10 mouse cellular contexts compared by ENCODE assay signal in the genomic region with DNA sequence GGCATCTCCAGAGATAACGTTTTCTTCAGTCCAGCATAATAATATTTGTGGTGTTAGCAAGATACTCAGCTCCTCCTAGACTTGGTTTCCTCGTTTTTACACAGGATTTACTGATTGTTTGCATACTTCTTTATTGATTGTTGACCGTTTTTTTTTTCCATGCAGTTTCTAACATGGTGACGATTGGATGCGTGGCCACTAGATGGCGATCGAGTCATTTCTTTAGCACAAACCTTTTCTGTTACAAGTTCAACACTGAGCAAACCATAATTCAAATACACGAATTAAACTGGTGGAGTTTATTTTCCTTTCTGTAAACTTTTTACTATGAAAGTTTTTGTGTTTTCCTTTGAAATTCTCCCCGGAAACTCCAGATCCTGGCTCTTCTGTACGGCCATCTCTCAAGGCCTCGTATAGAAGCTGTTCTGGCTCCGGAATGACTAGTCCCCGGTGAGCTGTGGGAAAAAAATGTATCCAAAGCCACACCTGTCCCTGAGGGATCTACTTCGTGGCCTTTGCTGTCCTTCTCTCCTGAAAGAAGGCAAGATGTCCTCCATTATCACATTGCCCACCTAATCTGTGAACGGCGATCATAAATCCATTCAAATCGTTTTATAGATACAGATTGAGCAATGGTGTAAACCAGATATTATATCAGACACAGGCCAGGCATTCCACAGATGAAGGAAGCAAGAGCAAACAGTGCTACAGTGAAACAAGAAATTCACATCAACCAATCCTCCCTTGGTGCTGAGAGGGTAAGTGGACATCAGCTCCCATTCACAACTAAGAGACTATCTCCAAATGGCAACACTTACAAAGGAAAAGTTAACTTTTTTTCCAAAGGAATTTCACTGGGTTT. TPM values are rescaled to one million over a fixed set of nuclear protein-coding genes. Genes with fewer than 3 reads are reported as not detected.
DNase-seq lines count a peak whose midpoint lies in the region; ATAC-seq and TF ChIP-seq lines count a peak whose summit lies in the region.
"Had no signal": no experiment of that assay in that cellular context is flagged by ENCODE, and none has a peak within 500 bp of the region (broad histone marks: within the 10 kb centered on the region; RNA-seq: fewer than 3 reads in every experiment).

No protein-coding gene starts in this region.

- peak; percentile 48 for DNase-seq in ovary, postnatal 14 days (ENCODE audit: low spot score)
- DNase-seq in ovary, adult 18-20 months (ENCODE audit: low spot score), result no peak
- DNase-seq in brain, adult 2 months (ENCODE audit: low read depth, low spot score), result peak; percentile 88
- peak; percentile 82 for DNase-seq in intestine, embryonic 14.5 days (ENCODE audit: low spot score)
- peak; percentile 78 for DNase-seq in limb, embryonic 10.5 days (ENCODE audit: low spot score)

- H3K4me2 ChIP-seq in intestine, embryonic 14.5 days (ENCODE audit: low read length), result no peak overlapping the region
- H3K4me2 ChIP-seq in myocyte (ENCODE audit: low read depth), result peak overlapping the region; percentile 60
- H3K4me2 ChIP-seq: stomach, embryonic 15.5 days had no signal

- no peaks in the 10 kb centered on the region for H3K79me2 ChIP-seq in myocyte (ENCODE audit: control insufficient read depth, insufficient read depth)

- no peaks in the 10 kb centered on the region for H3K36me3 ChIP-seq in intestine, embryonic 14.5 days (ENCODE audit: control insufficient read depth, insufficient read depth, low read length)
- H3K36me3 ChIP-seq in limb, embryonic 10.5 days, result no peaks in the 10 kb centered on the region
- H3K36me3 ChIP-seq in myocyte (ENCODE audit: control insufficient read depth, insufficient read depth), result no peaks in the 10 kb centered on the region
- H3K36me3 ChIP-seq in testis, adult 2 months (ENCODE audit: control insufficient read depth, insufficient read depth, low read length), result no peaks in the 10 kb centered on the region
- H3K36me3 ChIP-seq: stomach, embryonic 15.5 days had no signal

- H3K4me3 ChIP-seq in intestine, embryonic 14.5 days (ENCODE audit: low read depth, low read length), result no peak overlapping the region
- no peak overlapping the region for H3K4me3 ChIP-seq in limb, embryonic 10.5 days
- H3K4me3 ChIP-seq in myocyte, result no peak overlapping the region
- H3K4me3 ChIP-seq in testis, adult 2 months (ENCODE audit: control insufficient read depth, low read depth, low read length), result no peak overlapping the region
- H3K4me3 ChIP-seq: stomach, embryonic 15.5 days had no signal

- TF ChIP-seq CTCF in testis, adult 2 months (IDR thresholded peaks at IDR 0.05; ENCODE audit: control insufficient read depth, insufficient read depth, insufficient replicate concordance, low read depth, low read length), result peak; percentile 29; the same call in 1 of the 2 replicates

- H3ac ChIP-seq in myocyte (ENCODE audit: control insufficient read depth, insufficient read length), result no peak overlapping the region

- no peaks in the 10 kb centered on the region for H3K27me3 ChIP-seq in intestine, embryonic 14.5 days (replicated peaks; ENCODE audit: control insufficient read depth, insufficient read depth, low read length)
- H3K27me3 ChIP-seq in limb, embryonic 10.5 days (ENCODE audit: low read depth, poor library complexity, severe bottlenecking), result no peaks in the 10 kb centered on the region
- no peaks in the 10 kb centered on the region for H3K27me3 ChIP-seq in myocyte (ENCODE audit: control insufficient read depth, insufficient read depth, insufficient read length)
- no peaks in the 10 kb centered on the region for H3K27me3 ChIP-seq in testis, adult 2 months (ENCODE audit: control insufficient read depth, insufficient read depth, low read length)
- H3K27me3 ChIP-seq: stomach, embryonic 15.5 days had no signal

- no peak overlapping the region for H3K9ac ChIP-seq in intestine, embryonic 14.5 days (ENCODE audit: low read length)
- H3K9ac ChIP-seq: stomach, embryonic 15.5 days had no signal

- no peak for TF ChIP-seq POLR2A in myocyte (IDR thresholded peaks at IDR 0.05; ENCODE audit: insufficient read length, low read depth)
- no peak for TF ChIP-seq POLR2A in testis, adult 2 months (IDR thresholded peaks at IDR 0.05; ENCODE audit: control insufficient read depth, low read depth, low read length)

- H3K4me1 ChIP-seq in intestine, embryonic 14.5 days (replicated peaks; ENCODE audit: control insufficient read depth, insufficient read depth, low read length), result no peaks in the 10 kb centered on the region
- H3K4me1 ChIP-seq in limb, embryonic 10.5 days, result no peaks in the 10 kb centered on the region
- H3K4me1 ChIP-seq in testis, adult 2 months (ENCODE audit: control insufficient read depth, insufficient read depth, low read length), result no peaks in the 10 kb centered on the region
- H3K4me1 ChIP-seq: stomach, embryonic 15.5 days had no signal

- WGBS in intestine, embryonic 14.5 days, result 29% methylated on average over 17 of the region's 17 CpGs
- WGBS in limb, embryonic 10.5 days, result 37% methylated on average over 17 of the region's 17 CpGs

- peak; percentile 65; the same call in 1 of the 2 replicates for ATAC-seq in erythroblast, adult 5-6 weeks (replicated peaks; ENCODE audit: low FRiP score, poor library complexity, severe bottlenecking)
- 0 out of 2 replicates have a peak, but pooled peaks have one; percentile 47 for ATAC-seq in intestine, embryonic 14.5 days (replicated peaks; ENCODE audit: low FRiP score, low TSS enrichment, low read depth)

- H3K9me3 ChIP-seq in intestine, embryonic 14.5 days (ENCODE audit: control insufficient read depth, low read length), result no peaks in the 10 kb centered on the region
- H3K9me3 ChIP-seq in limb, embryonic 10.5 days (replicated peaks), result no peaks in the 10 kb centered on the region
- H3K9me3 ChIP-seq: stomach, embryonic 15.5 days had no signal

- H3K27ac ChIP-seq in intestine, embryonic 14.5 days (ENCODE audit: low read depth), result no peak overlapping the region
- H3K27ac ChIP-seq in limb, embryonic 10.5 days, result no peak overlapping the region
- H3K27ac ChIP-seq in testis, adult 2 months (ENCODE audit: control insufficient read depth, insufficient read depth, low read depth, low read length), result no peak overlapping the region
- H3K27ac ChIP-seq: stomach, embryonic 15.5 days had no signal

TF ChIP-seq in myocyte, 11 proteins besides CTCF, POLR2A, EP300 and RAD21 (continues in another document):
- no peak for TF ChIP-seq MYOD1 (IDR thresholded peaks at IDR 0.05; ENCODE audit: control insufficient read depth in 1 of 3, insufficient read length in 2 of 3, low read depth in 2 of 3)
- TF ChIP-seq USF1 (IDR thresholded peaks at IDR 0.05; ENCODE audit: low read depth), result no peak
- no peak for TF ChIP-seq MAX (IDR thresholded peaks at IDR 0.05; ENCODE audit: low read depth)
- TF ChIP-seq REST (IDR thresholded peaks at IDR 0.05; ENCODE audit: insufficient read depth, insufficient read length), result no peak
- no peak for TF ChIP-seq POLR2AphosphoS2 (IDR thresholded peaks at IDR 0.05; ENCODE audit: insufficient read length, low read depth)
- TF ChIP-seq SRF (IDR thresholded peaks at IDR 0.05; ENCODE audit: control insufficient read depth, insufficient read length, low read depth), result no peak
- TF ChIP-seq TCF12 (IDR thresholded peaks at IDR 0.05; ENCODE audit: insufficient read depth, poor library complexity, severe bottlenecking), result no peak
- no peak for TF ChIP-seq TCF3 (IDR thresholded peaks at IDR 0.05; ENCODE audit: insufficient read length, low read depth)
- no peak for TF ChIP-seq MYOG (IDR thresholded peaks at IDR 0.05; ENCODE audit: control insufficient read depth in 1 of 3, insufficient read depth in 1 of 3, insufficient read length in 2 of 3, low read depth in 2 of 3)

RNA-seq across cellular contexts. Expression of a gene that starts 12.3 kb away (rescaled TPM):
- total RNA-seq in erythroblast, adult 5-6 weeks (2015; ENCODE audit: low replicate concordance), result not detected in 2 replicates
- total RNA-seq in erythroblast, adult 5-6 weeks (2017; ENCODE audit: low replicate concordance), result not detected in 2 replicates
- polyA plus RNA-seq in intestine, embryonic 14.5 days (2014; fragmentation: Nextera tagmentation; extraction: Ambion mirVana), result not detected in 2 replicates
- polyA plus RNA-seq in limb, embryonic 10.5 days (2016; fragmentation: Nextera tagmentation; extraction: Ambion mirVana), result not detected in 2 replicates
- polyA plus RNA-seq in myocyte (2012; fragmentation: generic; extraction: Trizol), result not detected
- polyA plus RNA-seq in testis, adult 2 months (2012; rRNA removed), result not detected in 2 replicates
- polyA plus RNA-seq: frontal cortex, adult 2 months; stomach, embryonic 15.5 days had no signal

RNA-seq across cellular contexts. Expression of a gene that starts 18.3 kb away (rescaled TPM):
- total RNA-seq in erythroblast, adult 5-6 weeks (2015; ENCODE audit: low replicate concordance), result 8.4 TPM in 1 of 2 replicates, not detected in the other
- 2.0 TPM in 1 of 2 replicates, not detected in the other for total RNA-seq in erythroblast, adult 5-6 weeks (2017; ENCODE audit: low replicate concordance)
- 22.1 and 29.0 TPM in 2 replicates for polyA plus RNA-seq in intestine, embryonic 14.5 days (2014; fragmentation: Nextera tagmentation; extraction: Ambion mirVana)
- 12.3 and 19.5 TPM in 2 replicates for polyA plus RNA-seq in limb, embryonic 10.5 days (2016; fragmentation: Nextera tagmentation; extraction: Ambion mirVana)
- polyA plus RNA-seq in myocyte (2012; fragmentation: generic; extraction: Trizol), result 0.53 TPM
- polyA plus RNA-seq in testis, adult 2 months (2012; rRNA removed), result 6.3 and 6.5 TPM in 2 replicates

RNA-seq across cellular contexts. Expression of a gene that starts 34.3 kb away (rescaled TPM):
- not detected in 2 replicates for total RNA-seq in erythroblast, adult 5-6 weeks (2015; ENCODE audit: low replicate concordance)
- not detected in 2 replicates for total RNA-seq in erythroblast, adult 5-6 weeks (2017; ENCODE audit: low replicate concordance)
- 1.3 and 2.8 TPM in 2 replicates for polyA plus RNA-seq in intestine, embryonic 14.5 days (2014; fragmentation: Nextera tagmentation; extraction: Ambion mirVana)
- 0.25 and 1.2 TPM in 2 replicates for polyA plus RNA-seq in limb, embryonic 10.5 days (2016; fragmentation: Nextera tagmentation; extraction: Ambion mirVana)
- not detected for polyA plus RNA-seq in myocyte (2012; fragmentation: generic; extraction: Trizol)
- 0.12 TPM in 1 of 2 replicates, not detected in the other for polyA plus RNA-seq in testis, adult 2 months (2012; rRNA removed)
- polyA plus RNA-seq: frontal cortex, adult 2 months had no signal

RNA-seq across cellular contexts. Expression of a gene that starts 37.3 kb away (rescaled TPM):
- total RNA-seq in erythroblast, adult 5-6 weeks (2015; ENCODE audit: low replicate concordance), result 22.4 and 26.7 TPM in 2 replicates
- 32.1 and 38.9 TPM in 2 replicates for total RNA-seq in erythroblast, adult 5-6 weeks (2017; ENCODE audit: low replicate concordance)
- 53.0 and 59.5 TPM in 2 replicates for polyA plus RNA-seq in intestine, embryonic 14.5 days (2014; fragmentation: Nextera tagmentation; extraction: Ambion mirVana)
- 77.0 and 91.8 TPM in 2 replicates for polyA plus RNA-seq in limb, embryonic 10.5 days (2016; fragmentation: Nextera tagmentation; extraction: Ambion mirVana)
- 6.7 TPM for polyA plus RNA-seq in myocyte (2012; fragmentation: generic; extraction: Trizol)
- 7.4 and 10.4 TPM in 2 replicates for polyA plus RNA-seq in testis, adult 2 months (2012; rRNA removed)

RNA-seq across cellular contexts. Expression of a gene that starts 59.0 kb away (rescaled TPM):
- not detected in 2 replicates for total RNA-seq in erythroblast, adult 5-6 weeks (2015; ENCODE audit: low replicate concordance)
- total RNA-seq in erythroblast, adult 5-6 weeks (2017; ENCODE audit: low replicate concordance), result 2.0 and 8.5 TPM in 2 replicates
- 0.12 and 0.22 TPM in 2 replicates for polyA plus RNA-seq in intestine, embryonic 14.5 days (2014; fragmentation: Nextera tagmentation; extraction: Ambion mirVana)
- polyA plus RNA-seq in limb, embryonic 10.5 days (2016; fragmentation: Nextera tagmentation; extraction: Ambion mirVana), result 0.59 and 0.64 TPM in 2 replicates
- polyA plus RNA-seq in myocyte (2012; fragmentation: generic; extraction: Trizol), result 0.90 TPM
- polyA plus RNA-seq in testis, adult 2 months (2012; rRNA removed), result 0.84 and 0.89 TPM in 2 replicates
